Mouse (Mus musculus) hindlimb bud, embryonic 11.5 days (tissue): ENCODE data around the gene St7.

Experiments
- DNase-seq: peaks from one replicate; pipeline ENCODE4 v3.0.0-alpha.2; 2012; ENCODE audit warnings: low read depth, low spot score; ENCODE audit errors: extremely low spot score

The St7 gene

DNA sequence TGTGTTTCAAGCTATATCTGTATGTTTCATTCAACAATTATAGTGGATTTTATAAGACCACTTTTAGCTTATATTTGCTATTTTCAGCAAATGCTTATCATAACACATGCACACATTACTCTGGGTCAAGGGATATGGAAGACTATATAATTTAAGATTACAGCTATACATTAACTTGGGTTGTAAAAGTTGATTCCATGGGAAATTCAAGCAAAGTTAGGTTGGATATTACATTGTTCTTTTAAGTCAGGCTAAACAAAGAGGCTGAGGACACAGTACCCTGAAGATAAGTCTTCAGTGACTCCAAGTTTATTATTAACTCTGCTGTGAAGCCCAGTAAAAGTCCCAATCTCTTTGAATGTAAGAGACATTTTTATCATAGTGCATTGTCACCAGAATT is 118.8 kb downstream of the St7 start:
- DNase-seq: no peak

DNA sequence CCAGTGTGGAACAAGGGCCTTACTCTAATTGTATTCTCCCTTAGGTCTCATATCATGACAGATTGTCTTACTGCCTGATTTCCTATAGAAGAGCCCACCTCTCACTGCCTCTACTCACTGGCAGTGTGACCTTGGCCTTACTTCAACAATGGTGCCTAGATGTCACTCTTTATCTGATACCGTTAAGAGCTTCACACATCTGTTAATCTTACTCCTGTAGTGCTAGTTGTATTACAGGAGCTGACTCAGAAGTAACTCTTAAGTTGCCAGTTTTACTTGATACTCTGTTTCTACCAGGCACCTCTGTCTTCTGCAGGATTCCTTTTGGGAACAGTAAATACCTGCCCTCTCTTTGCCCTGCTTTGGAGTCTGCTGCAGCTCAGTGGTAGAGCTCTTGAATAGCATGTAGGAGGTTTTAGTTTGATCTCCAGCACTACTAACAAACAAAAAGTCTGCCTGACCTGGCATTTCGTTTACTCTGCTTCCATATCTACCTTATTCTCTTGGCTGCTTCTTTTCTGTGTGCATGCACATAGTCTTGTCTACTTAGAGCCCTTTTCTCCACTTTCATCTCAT is 121.4 kb downstream of the St7 start:
- DNase-seq: no peak

- no peak for DNase-seq
Observed at GRCm38 (mm10) chr6:17816865-17817435, 124.2 kb downstream of the St7 start.

- no peak for DNase-seq
Observed at GRCm38 (mm10) chr6:17823614-17824013, 130.9 kb downstream of the St7 start.

GRCm38 (mm10) chr6:17824735-17825134 is 132.0 kb downstream of the St7 start:
- no peak for DNase-seq

GRCm38 (mm10) chr6:17828382-17828781 is 135.6 kb downstream of the St7 start:
- no peak for DNase-seq

DNA sequence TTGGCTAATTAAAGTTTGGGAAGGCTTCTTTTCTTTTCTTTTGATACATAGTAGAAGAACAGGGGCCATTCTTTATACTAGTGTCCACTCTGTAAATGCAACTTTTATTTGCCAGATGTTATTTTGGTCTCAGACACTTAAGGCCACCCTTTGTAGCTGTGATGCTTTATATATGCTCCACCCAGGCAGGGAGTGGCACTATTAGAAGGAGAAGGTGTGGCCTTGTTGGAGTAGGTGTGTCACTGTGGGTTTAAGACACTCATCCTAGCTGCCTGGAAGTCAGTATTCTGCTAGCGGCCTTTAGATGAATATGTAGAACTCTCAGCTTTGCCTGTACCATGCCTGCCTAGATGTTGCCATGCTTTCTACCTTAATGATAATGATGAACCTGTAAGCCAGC is 137.2 kb downstream of the St7 start:
- no peak for DNase-seq

DNA sequence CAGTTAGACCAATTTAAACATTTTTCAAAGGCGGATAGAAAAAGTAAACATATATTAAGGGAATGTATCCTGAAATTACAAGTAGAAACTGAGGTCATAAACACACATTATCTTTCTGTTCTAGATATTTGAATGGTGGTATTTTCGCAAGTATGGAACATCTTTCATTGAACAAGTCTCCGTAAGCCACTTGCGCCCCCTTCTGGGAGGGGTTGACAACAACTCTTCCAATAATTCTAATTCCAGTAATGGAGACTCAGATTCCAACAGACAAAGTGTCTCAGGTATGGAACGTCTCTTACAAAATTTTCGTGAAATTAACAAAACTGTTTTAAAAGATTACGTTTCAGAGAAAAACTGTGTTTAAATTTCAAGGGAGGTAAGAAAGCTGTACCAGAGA is 141.8 kb downstream of the St7 start:
- no peak for DNase-seq

GRCm38 (mm10) chr6:17835693-17836092 is 143.0 kb downstream of the St7 start:
- no peak for DNase-seq

- DNase-seq: no peak
Observed at GRCm38 (mm10) chr6:17837676-17838075, 144.9 kb downstream of the St7 start.

DNA sequence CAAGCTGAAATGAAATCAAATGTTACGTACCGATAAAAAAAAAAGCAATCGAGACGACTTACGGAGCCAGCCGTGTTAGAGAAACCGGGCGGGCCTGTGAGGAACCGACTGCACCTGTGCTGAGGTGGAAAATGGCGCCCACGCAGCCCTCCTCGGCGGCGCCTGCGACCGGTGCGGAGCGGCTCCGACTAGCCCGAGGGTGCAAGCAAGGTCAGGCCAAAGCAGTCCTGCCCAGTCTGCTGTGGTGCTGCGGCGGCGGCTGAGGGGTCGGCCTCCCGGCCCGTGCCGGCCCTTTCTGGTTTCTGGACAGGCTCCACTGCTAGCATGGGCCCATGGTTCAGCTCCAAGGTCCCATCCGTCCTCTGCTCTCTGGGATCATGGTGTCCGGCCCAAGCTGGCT is 147.7 kb downstream of the St7 start:
- no peak for DNase-seq

DNA sequence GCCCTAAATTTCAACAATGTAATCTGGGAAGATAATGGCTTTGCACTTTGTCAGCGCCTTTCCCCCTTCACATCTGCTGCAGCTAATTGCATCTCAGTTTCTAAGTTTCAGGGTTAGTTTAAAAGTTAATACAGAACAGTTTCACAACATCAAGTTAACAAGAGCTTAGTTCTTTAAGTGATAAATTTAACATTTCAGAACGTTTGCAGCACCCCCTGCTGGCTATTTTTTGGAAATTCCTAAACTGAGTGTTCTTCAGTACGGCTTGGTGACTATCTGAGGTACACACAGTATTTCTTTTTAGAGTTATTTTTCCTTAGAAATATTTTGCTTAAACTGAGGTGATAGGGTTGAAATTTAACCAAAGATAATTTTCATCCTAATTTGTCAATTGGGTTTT is 150.0 kb downstream of the St7 start:
- DNase-seq: peak; percentile 28

DNA sequence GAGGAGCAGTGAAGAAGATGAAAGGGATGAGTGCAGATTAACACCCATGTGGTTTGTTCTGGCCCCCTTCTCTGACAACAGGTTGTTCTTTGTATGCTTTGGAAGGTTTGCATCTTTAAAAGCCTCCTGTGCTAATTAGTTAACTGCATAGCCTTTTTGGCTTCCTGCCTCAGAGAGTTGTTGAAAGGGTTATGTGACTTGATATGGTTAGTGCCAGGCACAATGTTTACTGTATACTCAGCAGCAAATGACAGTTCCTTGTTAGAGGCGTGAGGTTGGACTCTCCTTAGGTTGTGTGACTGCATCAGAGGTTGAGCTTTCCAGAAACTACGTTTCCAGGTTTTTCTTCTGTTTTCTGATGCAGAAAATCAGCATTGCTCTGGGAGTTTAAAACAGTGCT is 158.6 kb downstream of the St7 start:
- no peak for DNase-seq

- DNase-seq: no peak
Observed at GRCm38 (mm10) chr6:17853587-17854274, 161.0 kb downstream of the St7 start.

- no peak for DNase-seq
Observed at GRCm38 (mm10) chr6:17855616-17856015, 162.9 kb downstream of the St7 start.

DNA sequence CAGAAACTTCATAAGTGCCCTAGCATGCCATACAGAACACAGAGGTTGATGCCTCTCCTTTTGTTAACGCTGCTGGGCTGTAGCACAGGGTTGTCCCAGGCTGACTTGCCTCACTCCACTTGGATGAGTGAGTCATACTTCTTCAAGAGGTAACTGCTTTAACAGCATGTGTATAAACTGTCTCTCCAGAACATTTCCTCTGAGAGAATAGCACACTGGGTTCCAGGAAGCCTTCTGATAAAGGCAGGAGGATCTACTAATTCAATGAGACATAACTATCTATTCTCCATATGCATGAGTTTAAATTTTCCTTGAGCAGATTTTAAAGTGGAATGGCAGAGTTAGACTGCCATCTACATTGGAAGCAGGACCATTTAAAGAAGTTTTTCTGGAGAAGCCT is 166.8 kb downstream of the St7 start:
- DNase-seq: no peak

DNA sequence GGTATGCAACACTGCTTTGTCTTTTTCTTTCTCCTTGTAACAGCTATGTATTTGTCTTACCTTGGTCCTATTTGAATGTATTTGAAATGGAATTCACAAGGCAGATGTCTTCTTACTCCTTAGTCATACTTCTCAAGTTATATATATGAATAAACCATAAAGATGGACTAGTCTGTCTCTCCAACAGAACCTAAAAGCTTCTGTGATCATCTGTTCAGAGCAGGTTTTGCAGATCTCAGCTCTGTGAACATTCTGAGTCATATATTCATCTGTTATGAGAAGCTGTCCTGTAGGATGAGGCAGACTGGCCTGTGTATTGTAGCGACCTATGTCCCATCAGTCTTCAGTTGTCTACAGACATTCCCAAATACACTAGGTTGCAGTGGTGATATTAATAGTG is 167.7 kb downstream of the St7 start:
- no peak for DNase-seq

- no peak for DNase-seq
Observed at GRCm38 (mm10) chr6:17867796-17868195, 175.1 kb downstream of the St7 start.

GRCm38 (mm10) chr6:17871831-17872372 is 179.2 kb downstream of the St7 start:
- DNase-seq: no peak

DNA sequence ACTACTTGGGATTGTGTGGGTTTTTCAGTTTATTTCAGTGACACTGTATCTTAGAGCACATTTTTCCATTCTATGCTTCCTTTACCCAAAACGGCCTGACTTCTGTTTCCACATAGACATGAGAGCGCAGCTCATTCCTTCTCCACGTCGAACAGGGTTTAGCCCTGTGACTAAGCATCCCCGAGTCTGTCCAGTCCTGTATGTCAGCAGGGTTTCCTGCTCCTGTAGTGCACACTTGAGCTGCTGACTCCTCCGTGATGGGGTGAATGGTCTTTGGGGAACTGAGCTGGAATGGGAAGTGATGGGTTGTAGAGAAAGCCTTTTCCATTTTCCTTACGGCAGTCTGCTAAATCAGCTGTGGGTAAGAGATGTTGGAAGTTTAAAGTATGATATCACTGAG is 182.9 kb downstream of the St7 start:
- no peak for DNase-seq

- DNase-seq: no peak
Observed at GRCm38 (mm10) chr6:17876023-17876613, 183.4 kb downstream of the St7 start.

DNA sequence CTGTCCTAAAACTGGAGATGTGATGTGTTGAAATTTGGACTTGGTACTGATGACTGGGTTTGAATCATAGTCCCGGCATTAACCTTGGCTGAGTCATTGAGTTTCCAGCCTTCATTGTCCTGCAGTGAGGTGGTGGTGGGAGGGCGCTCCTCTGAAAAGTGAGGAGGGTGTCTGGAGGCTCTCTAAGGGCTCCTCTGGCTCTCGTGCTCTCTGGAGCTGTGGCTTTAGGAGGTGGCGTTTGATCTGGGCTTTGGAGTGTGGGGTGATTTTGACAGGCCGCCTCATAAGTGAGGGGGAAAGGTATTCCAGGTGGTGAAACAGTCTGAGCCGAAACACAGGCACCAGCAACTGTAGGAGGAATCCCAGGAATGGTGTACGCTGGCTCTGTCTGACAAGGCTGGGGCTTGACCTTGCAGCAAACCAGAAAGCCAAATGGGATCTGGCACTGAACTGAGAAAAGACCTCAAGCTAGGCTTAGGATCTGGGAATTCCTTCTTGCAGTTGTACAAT is 184.0 kb downstream of the St7 start:
- DNase-seq: no peak
